Mouse (Mus musculus) myocyte (in vitro differentiated cells): ENCODE data around the gene Asb16. TPM values are rescaled to one million over a fixed set of nuclear protein-coding genes. Genes with fewer than 3 reads are reported as not detected.

ENCODE experiments used
- H3K27me3 ChIP-seq: one replicate; pipeline ENCODE4 v1.6.1; 2011; ENCODE audit not compliant: control insufficient read depth, insufficient read depth, insufficient read length
- H3K36me3 ChIP-seq: one replicate; pipeline ENCODE4 v1.6.1; 2011; ENCODE audit not compliant: control insufficient read depth, insufficient read depth
- H3K4me2 ChIP-seq: one replicate; pipeline ENCODE4 v1.6.1; 2011; ENCODE audit warnings: low read depth, control low read depth
- H3K4me3 ChIP-seq: one replicate; pipeline ENCODE4 v1.5.1; 2011; ENCODE audit warnings: mild to moderate bottlenecking, control low read depth, moderate library complexity
- H3K79me2 ChIP-seq: one replicate; pipeline ENCODE4 v1.6.1; 2011; ENCODE audit not compliant: control insufficient read depth, insufficient read depth
- H3ac ChIP-seq: one replicate; pipeline ENCODE4 v1.6.1; 2011; ENCODE audit not compliant: control insufficient read depth, insufficient read length
- CEBPB ChIP-seq: IDR thresholded peaks from 2 replicates; pipeline ENCODE4 v1.6.1; 2011; ENCODE audit warnings: mild to moderate bottlenecking, moderate library complexity; ENCODE audit not compliant: poor library complexity, insufficient read depth, severe bottlenecking
- E2F4 ChIP-seq: IDR thresholded peaks from one replicate; pipeline ENCODE4 v1.6.1; 2011; ENCODE audit warnings: mild to moderate bottlenecking, control low read depth, moderate library complexity; ENCODE audit not compliant: insufficient read depth
- MAX ChIP-seq: IDR thresholded peaks from one replicate; pipeline ENCODE4 v1.6.1; 2011; ENCODE audit warnings: low read depth, mild to moderate bottlenecking, control low read depth
- MYOD1 ChIP-seq, 3 experiments: IDR thresholded peaks; one replicate each; pipeline ENCODE4 v1.6.1; 2011; ENCODE audit warnings: control low read depth in 2 of 3, low read depth in 2 of 3, mild to moderate bottlenecking in 2 of 3, moderate library complexity in 1 of 3; ENCODE audit not compliant: insufficient read length in 2 of 3, control insufficient read depth in 1 of 3
- MYOG ChIP-seq, 3 experiments: IDR thresholded peaks; one replicate each; pipeline ENCODE4 v1.6.1; 2011; ENCODE audit warnings: control low read depth in 2 of 3, low read depth in 2 of 3, mild to moderate bottlenecking in 2 of 3; ENCODE audit not compliant: insufficient read length in 2 of 3, control insufficient read depth in 1 of 3, insufficient read depth in 1 of 3
- POLR2A ChIP-seq: IDR thresholded peaks from one replicate; pipeline ENCODE4 v1.6.1; 2011; ENCODE audit warnings: low read depth, mild to moderate bottlenecking, control low read depth, moderate library complexity; ENCODE audit not compliant: insufficient read length
- POLR2AphosphoS2 ChIP-seq: IDR thresholded peaks from one replicate; pipeline ENCODE4 v1.6.1; 2011; ENCODE audit warnings: low read depth, control low read depth; ENCODE audit not compliant: insufficient read length
- REST ChIP-seq: IDR thresholded peaks from one replicate; pipeline ENCODE4 v1.6.1; 2011; ENCODE audit warnings: mild to moderate bottlenecking, control low read depth, moderate library complexity; ENCODE audit not compliant: insufficient read depth, insufficient read length
- SRF ChIP-seq: IDR thresholded peaks from one replicate; pipeline ENCODE4 v1.6.1; 2011; ENCODE audit warnings: low read depth; ENCODE audit not compliant: control insufficient read depth, insufficient read length
- TCF12 ChIP-seq: IDR thresholded peaks from one replicate; pipeline ENCODE4 v1.6.1; 2011; ENCODE audit warnings: mild to moderate bottlenecking, control low read depth; ENCODE audit not compliant: poor library complexity, insufficient read depth, severe bottlenecking
- TCF3 ChIP-seq: IDR thresholded peaks from one replicate; pipeline ENCODE4 v1.6.1; 2011; ENCODE audit warnings: low read depth, control low read depth; ENCODE audit not compliant: insufficient read length
- USF1 ChIP-seq: IDR thresholded peaks from one replicate; pipeline ENCODE4 v1.6.1; 2011; ENCODE audit warnings: low read depth, mild to moderate bottlenecking, control low read depth, moderate library complexity
- polyA plus RNA-seq: library from polyadenylated mRNA; unstranded; fragments of >200 nt; fragmentation: generic; extraction: Trizol; gene quantifications from one replicate; pipeline ENCODE4 v1.2.1, GENCODE M21; 2012; ENCODE audit warnings: missing spikeins

Gene Asb16
- polyA plus RNA-seq, 1 experiment = 5.1 TPM

DNA sequence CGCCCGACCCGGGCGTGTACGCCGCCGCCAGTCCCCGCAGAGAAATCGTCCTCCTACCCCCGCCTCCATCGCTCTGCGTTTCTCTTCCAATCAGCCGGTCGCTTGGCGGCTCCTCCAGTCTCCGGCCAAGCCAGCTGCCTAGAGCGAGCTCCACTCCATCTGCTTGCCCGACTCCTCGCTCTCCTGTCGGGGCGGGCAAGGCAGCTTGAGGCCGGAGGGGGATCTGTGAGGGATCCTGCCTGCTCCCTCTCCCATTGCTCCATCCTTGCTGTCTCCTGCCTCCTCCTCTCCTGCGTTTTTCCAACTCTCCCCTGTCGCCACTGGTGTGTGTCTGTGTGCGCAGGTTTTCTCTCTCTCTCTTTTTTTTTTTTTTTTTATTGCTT is 50.9 kb downstream of the Asb16 start, which contains the start of gene Ubtf:
Gene Ubtf (minus strand): TSS at position 333 of the 383 bp plus-strand sequence.
- Histone ChIP-seq H3K4me2 (peak within 1 kb of the TSS; percentile 89), H3K4me3 (peak within 1 kb of the TSS; percentile 75), H3K79me2 (peaks cover 22% of the 10 kb centered on the region), H3K36me3 (peaks cover under 1% of the 10 kb centered on the region), H3K27me3 (no peaks in the 10 kb centered on the region), H3ac (peak within 1 kb of the TSS; percentile 98)
- no peak for TF ChIP-seq REST
- no peak for TF ChIP-seq TCF12
- peak in 1 of 3 experiments; percentile 48 for TF ChIP-seq MYOD1 (IDR thresholded peaks at IDR 0.05; ENCODE audit: control insufficient read depth in 1 of 3, insufficient read length in 2 of 3, low read depth in 2 of 3)
- TF ChIP-seq MAX = no peak
- TF ChIP-seq CEBPB = no peak
- TF ChIP-seq POLR2A = peak; percentile 75
- no peak for TF ChIP-seq SRF
- no peak for TF ChIP-seq USF1
- peak; percentile 92 for TF ChIP-seq POLR2AphosphoS2
- TF ChIP-seq TCF3 = no peak
- peak in 1 of 3 experiments; percentile 53 for TF ChIP-seq MYOG (IDR thresholded peaks at IDR 0.05; ENCODE audit: control insufficient read depth in 1 of 3, insufficient read depth in 1 of 3, insufficient read length in 2 of 3, low read depth in 2 of 3)

DNA sequence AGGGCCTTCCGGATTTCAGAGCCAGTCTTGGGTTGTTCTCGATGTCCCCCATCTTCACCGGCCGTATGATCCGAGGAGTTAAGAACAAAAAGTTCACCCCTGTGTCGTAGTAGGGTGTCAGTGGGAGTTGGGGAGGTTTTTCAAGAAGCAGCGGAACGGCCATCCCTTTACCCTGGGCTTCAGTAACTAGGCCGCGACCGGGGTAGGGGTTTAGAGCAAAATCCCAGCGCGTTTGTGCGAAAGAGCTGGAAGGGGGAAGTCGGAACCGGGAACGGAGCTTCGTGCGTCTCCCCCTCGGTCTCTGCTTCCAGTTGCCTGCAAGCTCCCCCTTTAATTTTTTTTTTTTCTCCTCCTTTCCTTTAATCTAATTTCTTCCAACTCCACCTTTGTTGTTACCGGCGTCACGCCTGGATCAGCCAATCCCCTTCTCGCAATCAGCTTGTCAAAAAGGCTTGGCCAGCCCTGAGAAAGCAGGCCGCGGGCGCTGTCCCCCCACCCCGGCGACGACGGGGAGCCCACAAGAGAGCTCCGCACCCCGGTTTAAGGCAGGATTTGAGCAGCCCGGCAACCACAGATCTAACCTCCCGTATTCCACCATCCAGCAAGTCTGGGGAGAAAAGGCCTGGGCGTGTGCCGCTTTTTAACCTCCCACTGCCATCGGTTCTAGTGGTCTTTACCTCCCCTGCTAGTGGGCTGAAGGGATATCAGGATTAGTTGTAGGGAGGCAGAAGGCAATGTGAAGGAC is 51.6 kb downstream of the Asb16 start:
- H3K4me2 ChIP-seq = peak overlapping the region; percentile 89
- peak overlapping the region; percentile 98 for H3ac ChIP-seq
- peak; percentile 71 for TF ChIP-seq POLR2A
- TF ChIP-seq POLR2AphosphoS2 = peak; percentile 73
- TF ChIP-seq MAX = no peak
- H3K27me3 ChIP-seq = no peaks in the 10 kb centered on the region
- H3K79me2 ChIP-seq = peaks cover 17% of the 10 kb centered on the region
- H3K4me3 ChIP-seq = peak overlapping the region; percentile 75
- H3K36me3 ChIP-seq = no peaks in the 10 kb centered on the region

DNA sequence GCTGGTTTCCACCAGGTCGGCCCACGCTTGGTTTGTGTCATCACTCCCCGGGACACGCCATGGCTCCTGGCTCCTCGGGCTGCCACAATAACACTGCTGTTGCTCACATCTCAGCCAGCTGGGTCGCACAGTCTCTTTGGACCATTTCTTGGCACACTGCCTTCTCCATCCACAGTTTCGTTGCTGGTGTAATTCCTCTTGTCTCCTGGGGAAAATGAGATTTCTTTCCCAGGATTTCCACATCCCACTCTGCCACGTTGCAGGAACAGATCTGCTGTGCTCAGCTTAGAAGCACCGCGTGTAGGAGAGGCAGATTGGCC is 52.1 kb downstream of the Asb16 start:
- peaks cover 14% of the 10 kb centered on the region for H3K79me2 ChIP-seq
- no peaks in the 10 kb centered on the region for H3K36me3 ChIP-seq
- TF ChIP-seq MYOD1 (IDR thresholded peaks at IDR 0.05; ENCODE audit: control insufficient read depth in 1 of 3, insufficient read length in 2 of 3, low read depth in 2 of 3) (no peak), POLR2AphosphoS2 (peak; percentile 81), POLR2A (peak; percentile 55)
- peak overlapping the region; percentile 89 for H3K4me2 ChIP-seq
- peak overlapping the region; percentile 98 for H3ac ChIP-seq
- peak overlapping the region; percentile 75 for H3K4me3 ChIP-seq
- H3K27me3 ChIP-seq = no peaks in the 10 kb centered on the region

DNA sequence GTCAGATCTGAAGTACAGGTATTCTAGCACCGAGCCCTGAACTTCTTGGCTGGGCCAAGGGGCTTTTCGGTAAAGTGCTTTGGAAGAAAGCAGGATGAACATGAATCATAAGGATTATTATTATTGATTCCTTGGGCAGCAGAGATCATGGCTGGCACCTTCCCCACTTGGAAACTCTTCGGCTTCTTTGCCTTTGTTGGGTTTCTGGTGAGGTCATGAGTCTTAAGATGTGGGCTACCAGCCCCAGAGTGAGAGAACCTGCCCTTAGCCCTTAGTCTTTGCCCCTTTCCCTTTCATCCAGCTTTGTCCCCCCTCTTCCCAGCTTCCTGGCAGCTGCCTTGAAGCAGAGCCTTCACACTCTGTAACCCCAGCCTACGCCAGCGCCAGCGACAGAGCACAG is 53.4 kb downstream of the Asb16 start:
- H3ac ChIP-seq = no peak overlapping the region

DNA sequence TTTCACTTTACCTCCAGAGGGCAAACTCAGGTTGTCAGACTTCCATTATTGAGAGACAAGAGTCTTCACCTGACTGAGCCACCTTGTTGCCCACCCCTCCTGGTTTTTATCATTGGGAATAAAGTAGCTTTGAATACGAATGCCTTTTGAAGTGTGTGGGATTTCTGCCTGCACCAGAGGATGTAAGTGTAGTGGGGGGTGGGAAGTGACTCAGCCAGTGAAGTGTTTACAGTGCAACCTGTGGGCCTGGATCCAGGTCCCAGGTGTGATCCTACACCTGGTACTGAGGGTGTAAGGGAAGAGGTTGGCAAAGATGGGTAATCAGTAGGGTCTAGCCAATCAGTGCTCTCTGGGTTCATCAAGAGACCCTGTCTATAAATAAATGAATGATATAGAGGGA is 55.0 kb downstream of the Asb16 start:
- H3K36me3 ChIP-seq = no peaks in the 10 kb centered on the region
- H3K4me3 ChIP-seq = no peak overlapping the region
- no peak overlapping the region for H3ac ChIP-seq
- H3K79me2 ChIP-seq = peaks cover 2% of the 10 kb centered on the region
- H3K4me2 ChIP-seq = no peak overlapping the region
- TF ChIP-seq CEBPB (no peak), TCF3 (no peak), E2F4 (no peak), SRF (no peak), MAX (no peak)
- peaks cover 12% of the 10 kb centered on the region for H3K27me3 ChIP-seq

More for the DNA sequence above, 53.4 kb downstream of the Asb16 start:
- no peaks in the 10 kb centered on the region for H3K36me3 ChIP-seq
- TF ChIP-seq MAX = no peak
- TF ChIP-seq REST = no peak
- no peak for TF ChIP-seq MYOG (IDR thresholded peaks at IDR 0.05; ENCODE audit: control insufficient read depth in 1 of 3, insufficient read depth in 1 of 3, insufficient read length in 2 of 3, low read depth in 2 of 3)
- peak; percentile 19 for TF ChIP-seq POLR2AphosphoS2
- no peak for TF ChIP-seq USF1
- TF ChIP-seq POLR2A = no peak
- TF ChIP-seq TCF3 = no peak
- TF ChIP-seq MYOD1 (IDR thresholded peaks at IDR 0.05; ENCODE audit: control insufficient read depth in 1 of 3, insufficient read length in 2 of 3, low read depth in 2 of 3) = no peak
- no peak overlapping the region for H3K4me2 ChIP-seq
- no peak overlapping the region for H3K4me3 ChIP-seq
- H3K27me3 ChIP-seq = peaks cover 9% of the 10 kb centered on the region
- peaks cover 5% of the 10 kb centered on the region for H3K79me2 ChIP-seq
